ENCODE assay signal across 15 mouse cellular contexts in genomic region chr9:15317223-15318169, GRCm38 (mm10).
"Had no signal": no experiment of that assay in that cellular context is flagged by ENCODE, and none has a peak within 500 bp of the region (broad histone marks: within the 10 kb centered on the region; RNA-seq: fewer than 3 reads in every experiment).

No protein-coding gene starts in this region.

- H3K4me2 ChIP-seq: limb, embryonic 13.5 days had no signal

- H3K27ac ChIP-seq: kidney, postnatal 0 days; layer of hippocampus, adult 2 months; limb, embryonic 13.5 days; liver, embryonic 14.5 days; midbrain, embryonic 10.5 days had no signal

- H3K4me1 ChIP-seq: limb, embryonic 13.5 days; midbrain, embryonic 10.5 days had no signal

- H3K27me3 ChIP-seq: limb, embryonic 13.5 days had no signal

- H3K4me3 ChIP-seq: layer of hippocampus, adult 2 months; limb, embryonic 13.5 days; midbrain, embryonic 10.5 days had no signal

- H3K9ac ChIP-seq: limb, embryonic 13.5 days; liver, embryonic 14.5 days had no signal

- H3K9me3 ChIP-seq: limb, embryonic 13.5 days; midbrain, embryonic 10.5 days had no signal

- DNase-seq: kidney, adult 11 months; kidney, adult 9 months; kidney, postnatal 36 days; lung, adult 2 months; lung, postnatal 36 days; midbrain, embryonic 14.5 days; right cerebral cortex, adult 18-20 months; right cerebral cortex, postnatal 25 days; thymus, postnatal 4 days had no signal

- ATAC-seq: lung, postnatal 0 days had no signal
